Mouse (Mus musculus) urinary bladder, adult 2 months (tissue): ENCODE data around the gene Sh2d4b. TPM values are rescaled to one million over a fixed set of nuclear protein-coding genes. Genes with fewer than 3 reads are reported as not detected.

Experiments used
- DNase-seq: peaks from one replicate; pipeline ENCODE4 v3.0.0; 2022; ENCODE audit warnings: low spot score
- polyA plus RNA-seq: library from polyadenylated mRNA; depleted of rRNA; stranded (reverse); fragments of >200 nt; gene quantifications from 2 replicates; pipeline ENCODE4 v1.2.3, GENCODE M21; 2012

Gene Sh2d4b
- polyA plus RNA-seq, 1 experiment = 0.32 TPM

GRCm38 (mm10) chr14:40906770-40907169, 13.7 kb upstream of the Sh2d4b start:
- DNase-seq = no peak

- no peak for DNase-seq
Observed at GRCm38 (mm10) chr14:40905813-40906212, 12.7 kb upstream of the Sh2d4b start.

- no peak for DNase-seq
Observed at GRCm38 (mm10) chr14:40902307-40903055, 9.4 kb upstream of the Sh2d4b start.

- DNase-seq = no peak
Observed at GRCm38 (mm10) chr14:40900267-40900666, 7.2 kb upstream of the Sh2d4b start.

- no peak for DNase-seq
Observed at GRCm38 (mm10) chr14:40897916-40898315, 4.8 kb upstream of the Sh2d4b start.

GRCm38 (mm10) chr14:40895681-40896080, 2.6 kb upstream of the Sh2d4b start:
- no peak for DNase-seq

- DNase-seq = peak; percentile 68
Observed at GRCm38 (mm10) chr14:40894576-40895247, 1.6 kb upstream of the Sh2d4b start.

- no peak for DNase-seq
Observed at GRCm38 (mm10) chr14:40893884-40894283, 818 bp upstream of the Sh2d4b start.

- no peak for DNase-seq
Observed at GRCm38 (mm10) chr14:40892326-40892825, 690 bp downstream of the Sh2d4b start.

- DNase-seq = no peak
Observed at GRCm38 (mm10) chr14:40891506-40891905, 1.6 kb downstream of the Sh2d4b start.

GRCm38 (mm10) chr14:40889704-40890103, 3.4 kb downstream of the Sh2d4b start:
- no peak for DNase-seq

GRCm38 (mm10) chr14:40889181-40889580, 3.9 kb downstream of the Sh2d4b start:
- no peak for DNase-seq

GRCm38 (mm10) chr14:40886428-40887202, 6.5 kb downstream of the Sh2d4b start:
- DNase-seq = no peak

GRCm38 (mm10) chr14:40885752-40886151, 7.3 kb downstream of the Sh2d4b start:
- DNase-seq = no peak

GRCm38 (mm10) chr14:40885225-40885624, 7.8 kb downstream of the Sh2d4b start:
- DNase-seq = no peak

- no peak for DNase-seq
Observed at GRCm38 (mm10) chr14:40874565-40874964, 18.5 kb downstream of the Sh2d4b start.

- DNase-seq = no peak
Observed at GRCm38 (mm10) chr14:40873961-40874360, 19.1 kb downstream of the Sh2d4b start.

GRCm38 (mm10) chr14:40870598-40870997, 22.5 kb downstream of the Sh2d4b start:
- no peak for DNase-seq

GRCm38 (mm10) chr14:40864811-40865514, 28.1 kb downstream of the Sh2d4b start:
- DNase-seq = no peak

- no peak for DNase-seq
Observed at GRCm38 (mm10) chr14:40863659-40864058, 29.4 kb downstream of the Sh2d4b start.

GRCm38 (mm10) chr14:40863022-40863421, 30.0 kb downstream of the Sh2d4b start:
- DNase-seq = no peak

- no peak for DNase-seq
Observed at GRCm38 (mm10) chr14:40852978-40853377, 40.1 kb downstream of the Sh2d4b start.
